Mouse (Mus musculus) embryonic facial prominence, embryonic 15.5 days (tissue): ENCODE data around the gene Frmd5. TPM values are rescaled to one million over a fixed set of nuclear protein-coding genes. Genes with fewer than 3 reads are reported as not detected.

Source experiments
- ATAC-seq: fragments of 200-750 bp; cut with Nextera tagmentation; 2 replicates; pipeline ENCODE4 v1.8.0; 2017; ENCODE audit warnings: low read depth, moderate TSS enrichment; ENCODE audit not compliant: insufficient number of reproducible peaks, low FRiP score, low TSS enrichment
- H3K27ac ChIP-seq: fragments of 300-500 bp; sonication (generic); replicated peaks from 2 replicates; pipeline ENCODE4 v1.5.1; 2015; ENCODE audit warnings: mild to moderate bottlenecking, inconsistent platforms
- H3K27me3 ChIP-seq: fragments of 300-500 bp; sonication (generic); 2 replicates; pipeline ENCODE4 v1.6.1; 2015; ENCODE audit warnings: inconsistent platforms
- H3K36me3 ChIP-seq: fragments of 300-500 bp; sonication (generic); 2 replicates; pipeline ENCODE4 v1.6.1; 2015; ENCODE audit warnings: mild to moderate bottlenecking, inconsistent platforms
- H3K4me1 ChIP-seq: fragments of 300-500 bp; sonication (generic); 2 replicates; pipeline ENCODE4 v1.6.1; 2015; ENCODE audit warnings: inconsistent platforms
- H3K4me2 ChIP-seq: fragments of 300-500 bp; sonication (generic); replicated peaks from 2 replicates; pipeline ENCODE4 v1.6.1; 2015; ENCODE audit warnings: mild to moderate bottlenecking, inconsistent platforms
- H3K4me3 ChIP-seq: fragments of 300-500 bp; sonication (generic); replicated peaks from 2 replicates; pipeline ENCODE4 v1.5.1; 2015; ENCODE audit warnings: mild to moderate bottlenecking, inconsistent platforms
- H3K9ac ChIP-seq: fragments of 300-500 bp; sonication (generic); 2 replicates; pipeline ENCODE4 v1.6.1; 2015; ENCODE audit warnings: inconsistent platforms
- H3K9me3 ChIP-seq: fragments of 300-500 bp; sonication (generic); replicated peaks from 2 replicates; pipeline ENCODE4 v1.6.1; 2016; ENCODE audit warnings: inconsistent platforms
- WGBS: fragments of 180-500 bp; shearing (Covaris S2); methylation state at CpG from one replicate; pipeline ENCODE4 v1.1.7; 2015; 5-methylcytosine and 5-hydroxymethylcytosine counted together
- polyA plus RNA-seq: library from polyadenylated mRNA; unstranded; fragments of >200 nt; fragmentation: Nextera tagmentation; extraction: Ambion mirVana; gene quantifications from 2 replicates; pipeline ENCODE4 v1.2.1, GENCODE M21; 2015

Frmd5 gene
- polyA plus RNA-seq, 1 experiment from 2014 or later, result 2.2 TPM

DNA sequence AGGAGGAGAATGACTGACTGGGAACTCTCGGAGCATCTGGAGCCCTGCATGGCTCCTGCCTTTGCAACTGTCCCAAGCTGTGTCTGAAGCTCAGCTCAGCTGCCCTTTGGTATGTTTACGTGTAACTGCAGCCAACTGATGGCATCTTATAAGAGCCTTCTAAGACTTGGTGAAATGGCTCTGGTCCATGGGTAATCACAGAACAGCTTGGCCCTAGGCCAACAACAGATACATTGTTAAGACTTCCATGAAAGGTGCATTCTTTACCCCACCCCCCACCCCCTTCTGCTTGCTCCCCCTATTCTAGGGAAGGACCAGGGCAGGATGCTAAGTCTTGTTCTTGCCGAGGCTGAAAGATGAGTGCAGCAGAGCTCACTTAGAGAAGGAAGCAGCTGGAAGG, 212.8 kb downstream of the Frmd5 start:
- 32% methylated on average over 3 of the region's 3 CpGs for WGBS
- H3K27me3 ChIP-seq, result no peaks in the 10 kb centered on the region
- no peaks in the 10 kb centered on the region for H3K9me3 ChIP-seq
- H3K36me3 ChIP-seq, result no peaks in the 10 kb centered on the region
- no peak overlapping the region for H3K9ac ChIP-seq
- no peak overlapping the region for H3K4me2 ChIP-seq
- peaks cover 8% of the 10 kb centered on the region for H3K4me1 ChIP-seq
- ATAC-seq, result no peak
- H3K4me3 ChIP-seq, result no peak overlapping the region
- no peak overlapping the region for H3K27ac ChIP-seq

DNA sequence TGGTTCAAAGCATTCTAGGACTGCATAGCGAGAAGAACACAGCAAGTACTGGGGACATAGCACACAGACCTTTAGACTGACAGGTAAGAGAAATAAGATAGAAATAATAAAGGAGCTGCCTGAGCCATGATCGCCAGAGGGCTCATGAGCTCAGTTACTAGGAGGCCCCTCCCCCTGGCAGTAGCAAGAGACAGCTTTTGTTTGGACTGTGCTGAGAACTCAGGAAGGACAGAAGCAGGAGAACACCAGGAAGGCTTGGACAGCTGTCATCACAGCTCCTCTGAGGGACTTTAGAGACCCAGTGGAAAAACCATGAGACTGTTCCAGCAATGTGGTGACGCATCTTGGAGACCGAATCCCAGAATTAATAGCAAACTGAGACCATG, 218.6 kb downstream of the Frmd5 start:
- Histone ChIP-seq H3K9ac (no peak overlapping the region), H3K9me3 (no peaks in the 10 kb centered on the region), H3K4me3 (no peak overlapping the region), H3K4me1 (peaks cover 19% of the 10 kb centered on the region), H3K4me2 (no peak overlapping the region), H3K36me3 (no peaks in the 10 kb centered on the region), H3K27me3 (no peaks in the 10 kb centered on the region), H3K27ac (no peak overlapping the region)
- 23% methylated on average over 4 of the region's 4 CpGs for WGBS
- peak; percentile 17; the same call in 1 of the 2 replicates for ATAC-seq

DNA sequence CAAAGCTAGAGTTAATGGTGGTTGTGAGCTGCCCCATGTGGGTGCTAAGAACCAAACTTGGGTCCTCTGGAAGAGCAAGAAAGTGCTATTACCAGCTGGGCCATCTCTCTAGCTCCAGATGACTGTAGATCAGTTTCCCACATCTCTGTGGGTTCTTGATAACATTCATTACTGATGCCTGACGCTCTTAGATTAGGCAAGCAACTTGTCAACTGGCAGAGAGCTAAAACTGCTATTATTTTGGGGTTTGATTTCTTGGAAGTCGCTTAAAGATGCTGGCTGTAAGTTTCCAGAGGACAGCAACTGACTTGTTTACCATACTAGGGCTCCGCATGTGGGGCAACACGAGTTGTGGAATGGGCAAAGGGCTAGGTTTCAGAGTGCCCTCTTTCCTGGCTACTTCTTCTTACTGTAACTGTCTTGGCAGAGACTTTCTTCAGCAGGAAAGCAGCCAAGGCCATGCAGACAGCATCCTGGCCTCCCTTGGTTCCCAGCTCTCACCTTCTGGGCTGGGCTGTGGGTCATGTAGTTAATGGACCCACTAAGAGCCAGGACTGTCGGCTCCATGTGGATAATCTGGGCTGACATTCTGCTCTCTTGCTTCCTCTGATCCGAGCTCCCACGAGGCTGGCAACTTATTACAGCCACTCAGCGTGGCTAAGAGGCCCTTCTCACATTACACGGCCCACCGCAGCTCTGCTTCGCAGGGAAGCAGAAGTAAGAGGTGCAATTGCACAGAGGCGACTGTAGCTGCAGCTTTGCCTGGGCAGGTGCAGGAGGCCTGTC, 219.2 kb downstream of the Frmd5 start:
- H3K9ac ChIP-seq, result no peak overlapping the region
- H3K9me3 ChIP-seq, result no peaks in the 10 kb centered on the region
- peaks cover 20% of the 10 kb centered on the region for H3K4me1 ChIP-seq
- no peak overlapping the region for H3K27ac ChIP-seq
- H3K4me3 ChIP-seq, result no peak overlapping the region
- no peak overlapping the region for H3K4me2 ChIP-seq
- peak; percentile 46 for ATAC-seq
- WGBS, result 24% methylated on average over 12 of the region's 12 CpGs
- no peaks in the 10 kb centered on the region for H3K27me3 ChIP-seq
- no peaks in the 10 kb centered on the region for H3K36me3 ChIP-seq

DNA sequence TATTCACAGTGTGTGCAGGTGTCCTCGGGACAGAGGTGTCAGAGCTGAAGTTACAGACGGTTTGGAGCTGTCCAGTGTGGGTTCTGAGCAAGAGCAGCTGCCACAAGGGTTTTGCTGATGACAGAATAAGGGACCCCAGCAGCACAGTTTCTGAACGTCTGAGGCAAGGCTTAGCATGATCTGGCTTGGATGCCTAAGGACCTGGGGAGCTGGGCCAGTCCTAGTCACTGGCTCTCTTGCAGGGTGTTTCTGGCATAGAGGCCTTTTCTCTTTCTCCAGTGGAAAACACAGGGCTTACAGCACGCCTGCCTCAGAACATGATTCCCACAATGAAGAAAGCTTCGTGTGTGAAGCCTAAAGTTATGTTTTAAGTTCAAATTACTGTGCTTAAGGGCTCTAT, 222.2 kb downstream of the Frmd5 start:
- Histone ChIP-seq H3K9ac (no peak overlapping the region), H3K27ac (no peak overlapping the region), H3K4me1 (peaks cover 20% of the 10 kb centered on the region), H3K9me3 (no peaks in the 10 kb centered on the region), H3K27me3 (no peaks in the 10 kb centered on the region), H3K4me3 (no peak overlapping the region), H3K4me2 (no peak overlapping the region), H3K36me3 (no peaks in the 10 kb centered on the region)
- 49% methylated on average over 5 of the region's 5 CpGs for WGBS
- no peak for ATAC-seq

DNA sequence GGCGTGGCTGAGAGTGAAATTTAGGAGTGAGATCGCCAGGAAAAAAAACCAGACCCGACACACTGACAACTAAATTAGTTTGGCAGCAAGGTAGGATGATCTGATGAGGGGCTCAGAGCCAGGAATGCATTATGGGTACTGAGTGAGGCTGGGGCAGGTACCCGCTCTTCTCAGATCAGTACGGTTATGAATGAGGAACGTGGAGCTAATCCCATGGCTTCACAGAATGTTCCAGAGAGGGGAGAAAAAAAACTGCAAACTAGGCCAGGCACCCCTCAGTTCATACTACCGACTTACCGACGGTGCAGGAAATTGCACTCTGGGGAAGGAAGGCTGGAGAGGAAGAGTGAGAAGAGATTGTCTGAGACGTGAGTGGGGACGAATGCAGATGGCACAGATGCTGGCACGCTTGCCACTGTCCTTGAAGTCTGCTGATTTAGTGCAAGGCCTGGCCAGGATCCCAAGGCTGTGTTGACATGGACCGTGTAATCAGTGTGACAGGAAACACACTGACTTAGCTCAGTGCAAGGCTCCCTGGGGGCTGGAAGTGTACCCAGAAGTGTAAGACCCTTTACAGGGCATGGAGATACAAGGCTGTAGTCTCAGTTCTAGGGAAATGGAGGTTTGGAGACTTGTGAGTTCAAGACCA, 223.3 kb downstream of the Frmd5 start:
- ATAC-seq, result no peak; the same call in 1 of the 2 replicates
- WGBS, result 46% methylated on average over 13 of the region's 13 CpGs
- peaks cover 16% of the 10 kb centered on the region for H3K4me1 ChIP-seq
- H3K9me3 ChIP-seq, result no peaks in the 10 kb centered on the region
- no peak overlapping the region for H3K4me3 ChIP-seq
- no peak overlapping the region for H3K27ac ChIP-seq
- no peaks in the 10 kb centered on the region for H3K27me3 ChIP-seq
- H3K9ac ChIP-seq, result no peak overlapping the region
- H3K36me3 ChIP-seq, result no peaks in the 10 kb centered on the region
- H3K4me2 ChIP-seq, result no peak overlapping the region

DNA sequence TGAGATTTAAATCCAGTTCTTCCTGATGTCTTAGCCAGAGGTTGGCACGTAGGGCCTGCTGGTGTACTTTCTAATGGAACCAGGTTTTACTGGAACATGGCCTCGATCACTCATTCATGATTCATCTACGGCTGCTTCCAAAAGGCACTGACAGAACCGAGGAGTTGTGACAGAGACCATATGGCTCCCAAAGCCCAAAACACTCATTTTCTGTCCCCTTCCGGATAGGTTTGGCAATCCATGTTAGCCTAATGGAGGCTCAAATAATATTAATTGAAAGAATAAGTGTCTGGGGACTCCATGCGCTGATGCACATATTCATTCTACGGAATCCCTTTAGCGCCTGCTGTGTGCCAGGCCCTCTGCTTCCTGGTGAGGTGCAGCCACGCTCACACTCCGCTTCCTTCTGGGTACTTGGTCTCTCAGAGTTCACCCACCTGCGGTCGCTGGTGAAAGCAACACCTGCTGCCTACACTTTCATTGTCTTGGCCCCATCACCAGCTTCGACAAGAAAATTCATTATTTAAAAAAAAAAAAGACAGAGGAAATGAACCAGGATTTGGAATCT, 224.0 kb downstream of the Frmd5 start:
- H3K36me3 ChIP-seq, result no peaks in the 10 kb centered on the region
- H3K4me3 ChIP-seq, result no peak overlapping the region
- no peak for ATAC-seq
- peaks cover 9% of the 10 kb centered on the region for H3K4me1 ChIP-seq
- 79% methylated on average over 13 of the region's 13 CpGs for WGBS
- H3K9me3 ChIP-seq, result no peaks in the 10 kb centered on the region
- no peak overlapping the region for H3K4me2 ChIP-seq
- H3K27ac ChIP-seq, result no peak overlapping the region
- H3K27me3 ChIP-seq, result no peaks in the 10 kb centered on the region
- H3K9ac ChIP-seq, result no peak overlapping the region

DNA sequence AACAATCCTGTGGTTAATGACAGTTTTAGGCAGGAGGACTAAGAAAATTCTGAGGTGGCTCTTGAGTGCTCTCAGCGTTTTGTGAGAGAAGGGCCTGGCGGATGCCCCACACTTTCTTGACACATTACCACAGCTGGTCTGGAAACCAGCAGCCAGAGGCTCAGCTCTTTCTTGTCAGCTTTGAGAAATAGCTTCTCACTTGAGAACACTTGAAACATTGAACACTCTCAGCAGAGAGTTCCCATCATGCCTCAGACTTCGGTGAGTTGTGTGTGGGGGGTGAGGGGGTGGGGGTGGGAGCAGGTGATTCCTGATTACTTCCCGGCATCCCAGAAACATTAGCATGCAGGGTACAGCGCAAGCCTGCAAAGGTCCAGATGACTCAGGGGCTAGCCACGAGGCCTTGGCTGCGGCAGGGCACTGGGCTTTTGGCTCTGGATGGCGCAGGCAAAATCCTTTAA, 231.1 kb downstream of the Frmd5 start:
- Histone ChIP-seq H3K36me3 (no peaks in the 10 kb centered on the region), H3K27ac (no peak overlapping the region), H3K4me1 (peaks cover 18% of the 10 kb centered on the region), H3K9me3 (no peaks in the 10 kb centered on the region), H3K4me2 (no peak overlapping the region), H3K4me3 (no peak overlapping the region), H3K27me3 (no peaks in the 10 kb centered on the region), H3K9ac (no peak overlapping the region)
- ATAC-seq, result no peak
- 47% methylated on average over 8 of the region's 8 CpGs for WGBS

DNA sequence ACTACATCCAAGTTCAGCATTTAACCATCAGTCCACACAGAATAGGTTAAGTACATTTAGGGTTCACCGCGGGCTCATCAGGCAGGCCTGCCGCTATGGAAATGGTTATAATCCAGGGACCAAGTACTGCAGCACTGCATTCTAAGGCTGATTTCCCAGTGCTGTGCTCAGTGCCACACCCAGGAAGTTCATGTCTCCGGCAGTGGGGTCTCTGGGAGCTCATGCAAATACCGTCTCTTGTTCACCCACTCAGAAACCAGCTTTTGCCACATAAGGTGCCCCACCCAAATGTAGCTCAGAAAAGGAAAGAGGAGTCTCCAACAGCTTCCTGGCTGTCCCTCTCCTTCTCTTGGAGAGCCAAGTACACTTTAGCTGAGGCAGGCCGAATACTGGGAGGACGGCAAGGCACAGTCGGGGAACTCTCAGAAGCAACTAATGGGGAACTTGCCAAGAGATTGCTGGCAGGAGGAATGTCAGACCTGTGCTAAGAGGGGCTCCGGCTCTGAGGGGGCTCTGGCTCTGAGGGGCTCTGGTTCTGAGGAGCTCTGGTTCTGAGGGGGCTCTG, 232.7 kb downstream of the Frmd5 start:
- WGBS, result 53% methylated on average over 9 of the region's 9 CpGs
- Histone ChIP-seq H3K9ac (no peak overlapping the region), H3K4me1 (peaks cover 18% of the 10 kb centered on the region), H3K36me3 (no peaks in the 10 kb centered on the region), H3K9me3 (no peaks in the 10 kb centered on the region), H3K4me2 (no peak overlapping the region), H3K27ac (no peak overlapping the region), H3K4me3 (no peak overlapping the region), H3K27me3 (no peaks in the 10 kb centered on the region)
- ATAC-seq, result no peak

DNA sequence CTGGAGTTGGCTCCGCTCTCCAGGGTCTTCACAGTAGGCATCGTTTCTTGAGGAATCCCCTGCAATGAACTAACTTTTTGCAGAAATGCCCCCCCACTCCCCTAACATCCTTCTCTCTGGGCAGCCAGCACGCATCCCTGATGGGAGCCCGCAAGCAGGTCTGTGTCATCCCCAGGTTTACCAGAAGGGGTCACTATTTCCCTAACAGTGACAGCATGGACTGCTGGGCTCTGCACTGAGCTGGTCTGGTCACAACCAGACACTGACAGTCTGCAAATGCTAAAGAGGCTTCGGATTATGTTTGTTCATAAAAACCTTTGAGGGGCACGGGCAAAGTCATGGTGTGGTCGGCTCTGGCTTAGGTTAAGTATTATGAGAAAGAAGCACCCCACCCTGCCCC, 235.1 kb downstream of the Frmd5 start:
- 13% methylated on average over 7 of the region's 7 CpGs for WGBS
- Histone ChIP-seq H3K27me3 (no peaks in the 10 kb centered on the region), H3K4me1 (peaks cover 18% of the 10 kb centered on the region), H3K36me3 (no peaks in the 10 kb centered on the region), H3K4me3 (no peak overlapping the region), H3K9ac (no peak overlapping the region), H3K27ac (no peak overlapping the region), H3K4me2 (no peak overlapping the region), H3K9me3 (no peaks in the 10 kb centered on the region)
- peak; percentile 70; the same call in 1 of the 2 replicates for ATAC-seq

DNA sequence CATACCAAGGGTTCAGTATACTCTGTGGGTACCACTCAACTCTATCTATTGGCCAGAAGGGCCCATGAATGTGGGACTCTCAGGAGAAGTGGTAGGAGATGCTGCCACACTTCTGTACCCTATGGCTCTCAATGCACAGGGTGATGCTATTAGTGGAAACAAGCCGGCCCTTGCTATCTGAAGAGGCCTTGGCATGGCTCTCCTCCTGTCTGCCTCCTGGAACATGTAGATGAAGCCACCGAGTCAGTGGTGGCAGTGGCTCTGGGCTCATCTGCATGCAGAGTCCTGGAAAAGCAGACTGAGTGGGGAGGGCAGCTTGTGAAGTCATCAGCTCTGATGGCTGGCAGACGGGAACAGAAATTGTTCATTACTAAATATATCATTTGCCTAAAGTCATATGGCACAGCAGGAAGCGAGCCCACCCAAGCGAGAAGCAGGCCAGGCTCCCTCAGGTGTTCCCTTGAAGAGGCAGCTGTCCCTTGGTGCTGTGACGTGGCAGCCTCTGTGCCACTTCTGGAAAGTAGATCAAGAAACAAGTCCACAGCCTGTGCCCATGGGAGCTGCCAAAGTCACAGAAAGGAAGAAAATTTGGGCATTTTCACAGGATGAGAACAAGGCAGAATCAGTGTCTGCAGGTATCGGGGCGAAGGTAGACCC, 235.8 kb downstream of the Frmd5 start:
- no peak for ATAC-seq
- Histone ChIP-seq H3K9ac (no peak overlapping the region), H3K27ac (no peak overlapping the region), H3K4me2 (no peak overlapping the region), H3K36me3 (no peaks in the 10 kb centered on the region), H3K4me1 (peaks cover 18% of the 10 kb centered on the region), H3K4me3 (no peak overlapping the region), H3K27me3 (no peaks in the 10 kb centered on the region), H3K9me3 (no peaks in the 10 kb centered on the region)
- 68% methylated on average over 8 of the region's 8 CpGs for WGBS

DNA sequence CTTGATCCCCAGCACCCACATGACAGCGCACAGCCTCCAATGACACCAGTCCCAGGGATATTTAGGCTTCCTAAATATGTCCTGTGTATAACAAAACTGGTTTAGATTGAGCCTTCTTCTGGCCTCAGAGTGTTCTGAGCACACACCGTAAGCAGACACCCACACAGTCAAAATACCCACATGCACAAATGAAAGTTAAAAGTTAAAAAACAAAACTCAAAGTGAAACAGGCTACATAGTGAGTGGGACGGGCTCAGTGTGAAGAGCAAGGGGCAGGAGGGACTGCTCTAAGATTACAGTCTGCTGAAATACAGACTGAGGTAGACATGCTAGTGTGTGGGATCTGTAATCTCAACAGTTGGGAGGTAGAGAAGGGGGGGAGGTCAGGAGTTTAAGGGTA, 236.8 kb downstream of the Frmd5 start:
- Histone ChIP-seq H3K9me3 (no peaks in the 10 kb centered on the region), H3K4me2 (no peak overlapping the region), H3K4me1 (peaks cover 11% of the 10 kb centered on the region), H3K4me3 (no peak overlapping the region), H3K36me3 (no peaks in the 10 kb centered on the region), H3K9ac (no peak overlapping the region), H3K27me3 (no peaks in the 10 kb centered on the region), H3K27ac (no peak overlapping the region)
- WGBS, result 77% methylated on average over 3 of the region's 3 CpGs
- no peak for ATAC-seq
